Mouse (Mus musculus) heart, embryonic 11.5 days (tissue): ENCODE results near the gene Gm3383. TPM values are rescaled to one million over a fixed set of nuclear protein-coding genes. Genes with fewer than 3 reads are reported as not detected.
"Not testable (repeated sequence)": the region's sequence is repeated elsewhere in the genome, so short reads cannot be mapped to it uniquely, and the experiment has no call there.

Source experiments
- ATAC-seq: fragments of 200-750 bp; cut with Nextera tagmentation; replicated peaks from 2 replicates; pipeline ENCODE4 v1.8.0; 2017; ENCODE audit warnings: moderate library complexity; ENCODE audit not compliant: insufficient number of reproducible peaks, low FRiP score, low TSS enrichment
- H3K27ac ChIP-seq: fragments of 300-500 bp; sonication (generic); 2 replicates; pipeline ENCODE4 v1.5.1; 2014; ENCODE audit warnings: mild to moderate bottlenecking, low read depth, low read length
- H3K27me3 ChIP-seq: fragments of 300-500 bp; sonication (generic); 2 replicates; pipeline ENCODE4 v1.6.1; 2014; ENCODE audit warnings: mild to moderate bottlenecking, low read length, mixed read lengths; ENCODE audit not compliant: control insufficient read depth, insufficient read depth
- H3K36me3 ChIP-seq: fragments of 300-500 bp; sonication (generic); 2 replicates; pipeline ENCODE4 v1.6.1; 2014; ENCODE audit warnings: mild to moderate bottlenecking, low read length, moderate library complexity, mixed read lengths; ENCODE audit not compliant: control insufficient read depth, insufficient read depth
- H3K4me1 ChIP-seq: fragments of 300-500 bp; sonication (generic); 2 replicates; pipeline ENCODE4 v1.6.1; 2014; ENCODE audit warnings: low read length; ENCODE audit not compliant: control insufficient read depth, insufficient read depth
- H3K4me2 ChIP-seq: fragments of 300-500 bp; sonication (generic); 2 replicates; pipeline ENCODE4 v1.6.1; 2014; ENCODE audit warnings: mild to moderate bottlenecking, moderate library complexity
- H3K4me3 ChIP-seq: fragments of 300-500 bp; sonication (generic); 2 replicates; pipeline ENCODE4 v1.5.1; 2014; ENCODE audit warnings: low read depth, low read length
- H3K9ac ChIP-seq: fragments of 300-500 bp; sonication (generic); 2 replicates; pipeline ENCODE4 v1.6.1; 2014; ENCODE audit warnings: mild to moderate bottlenecking, low read depth, low read length, moderate library complexity
- H3K9me3 ChIP-seq: fragments of 300-500 bp; sonication (generic); replicated peaks from 2 replicates; pipeline ENCODE4 v1.6.1; 2016; ENCODE audit warnings: low read length; ENCODE audit not compliant: control insufficient read depth
- WGBS: fragments of 180-500 bp; shearing (Covaris S2); extraction: QIAGEN DNeasy Blood & Tissue Kit; methylation state at CpG from one replicate; pipeline ENCODE4 v1.1.7; 2014; ENCODE audit not compliant: insufficient replicate concordance; 5-methylcytosine and 5-hydroxymethylcytosine counted together
- polyA plus RNA-seq: library from polyadenylated mRNA; unstranded; fragments of >200 nt; fragmentation: Nextera tagmentation; extraction: Ambion mirVana; gene quantifications from 2 replicates; pipeline ENCODE4 v1.2.1, GENCODE M21; 2014

The Gm3383 gene
- polyA plus RNA-seq: 0.65 and 0.90 TPM in 2 replicates

- ATAC-seq: not testable (repeated sequence)
Observed at GRCm38 (mm10) chr14:5807882-5808281, at the start of gene Gm3383. TSS of gene Gm3383 (minus strand) at chr14:5807982.

GRCm38 (mm10) chr14:5855911-5856310 lies 48.1 kb upstream of the Gm3383 start:
- not testable (repeated sequence) for H3K27me3 ChIP-seq, ATAC-seq, H3K9me3 ChIP-seq, H3K27ac ChIP-seq, H3K4me1 ChIP-seq, H3K9ac ChIP-seq, H3K4me2 ChIP-seq, H3K4me3 ChIP-seq, H3K36me3 ChIP-seq
- 77% methylated on average over 3 of the region's 3 CpGs for WGBS

More at GRCm38 (mm10) chr14:5807882-5808281, at the start of gene Gm3383:
- H3K4me1 ChIP-seq, H3K36me3 ChIP-seq, H3K27ac ChIP-seq, H3K4me3 ChIP-seq, H3K27me3 ChIP-seq, H3K4me2 ChIP-seq, H3K9ac ChIP-seq, H3K9me3 ChIP-seq: not testable (repeated sequence)
- WGBS: no CpG with 5 or more reads among the region's 3 CpGs

- H3K36me3 ChIP-seq, H3K4me3 ChIP-seq, ATAC-seq, H3K9me3 ChIP-seq, H3K9ac ChIP-seq, H3K27me3 ChIP-seq, H3K4me2 ChIP-seq, H3K27ac ChIP-seq, H3K4me1 ChIP-seq: not testable (repeated sequence)
- WGBS: no CpG with 5 or more reads among the region's 3 CpGs
Observed at GRCm38 (mm10) chr14:5830229-5830628, 22.4 kb upstream of the Gm3383 start, which contains the start of gene Gm3424. TSS of gene Gm3424 (minus strand) at chr14:5830329.

GRCm38 (mm10) chr14:5812699-5813356 lies 5.0 kb upstream of the Gm3383 start:
- WGBS: no CpG with 5 or more reads among the region's 47 CpGs
- H3K4me1 ChIP-seq, H3K4me3 ChIP-seq, H3K4me2 ChIP-seq, H3K36me3 ChIP-seq, H3K27ac ChIP-seq, ATAC-seq, H3K9ac ChIP-seq, H3K27me3 ChIP-seq, H3K9me3 ChIP-seq: not testable (repeated sequence)

GRCm38 (mm10) chr14:5741477-5741876 lies 66.3 kb downstream of the Gm3383 start, which contains the start of gene Gm3373:
TSS of gene Gm3373 (minus strand) at chr14:5741577.
- not testable (repeated sequence) for H3K9ac ChIP-seq, H3K4me2 ChIP-seq, H3K4me1 ChIP-seq, H3K27me3 ChIP-seq, H3K36me3 ChIP-seq, H3K9me3 ChIP-seq, H3K27ac ChIP-seq, H3K4me3 ChIP-seq, ATAC-seq
- no CpG with 5 or more reads among the region's 37 CpGs for WGBS

GRCm38 (mm10) chr14:5687357-5687756 lies 120.4 kb downstream of the Gm3383 start, which contains the start of gene Gm9603:
TSS of gene Gm9603 (minus strand) at chr14:5687457.
- H3K27me3 ChIP-seq, H3K36me3 ChIP-seq, H3K9me3 ChIP-seq, H3K27ac ChIP-seq, H3K4me2 ChIP-seq, H3K9ac ChIP-seq, ATAC-seq, H3K4me1 ChIP-seq, H3K4me3 ChIP-seq: not testable (repeated sequence)
- no CpG with 5 or more reads among the region's 2 CpGs for WGBS

GRCm38 (mm10) chr14:5632928-5633327 lies 174.9 kb downstream of the Gm3383 start, which contains the start of gene Gm8265:
TSS of gene Gm8265 (minus strand) at chr14:5633028.
- H3K9me3 ChIP-seq, H3K27me3 ChIP-seq, H3K4me1 ChIP-seq, H3K9ac ChIP-seq, H3K4me3 ChIP-seq, ATAC-seq, H3K27ac ChIP-seq, H3K36me3 ChIP-seq, H3K4me2 ChIP-seq: not testable (repeated sequence)
- no CpG with 5 or more reads among the region's 1 CpGs for WGBS
